Mouse (Mus musculus) limb, embryonic 13.5 days (tissue): Measurements from ENCODE around the gene Mrgprb2. TPM values are rescaled to one million over a fixed set of nuclear protein-coding genes. Genes with fewer than 3 reads are reported as not detected.

Experiments used
- ATAC-seq: fragments of 200-750 bp; cut with Nextera tagmentation; 2 replicates; pipeline ENCODE4 v1.8.0; 2017; ENCODE audit warnings: low read depth, moderate number of reproducible peaks, moderate TSS enrichment; ENCODE audit not compliant: low FRiP score
- H3K27ac ChIP-seq: fragments of 300-500 bp; sonication (generic); 2 replicates; pipeline ENCODE4 v1.5.1; 2015; ENCODE audit warnings: inconsistent platforms, mild to moderate bottlenecking, moderate library complexity
- H3K27me3 ChIP-seq: fragments of 300-500 bp; sonication (generic); 2 replicates; pipeline ENCODE4 v1.6.1; 2015; ENCODE audit warnings: mild to moderate bottlenecking, inconsistent platforms
- H3K36me3 ChIP-seq: fragments of 300-500 bp; sonication (generic); 2 replicates; pipeline ENCODE4 v1.6.1; 2015; ENCODE audit warnings: inconsistent platforms, mild to moderate bottlenecking, moderate library complexity
- H3K4me1 ChIP-seq: fragments of 300-500 bp; sonication (generic); 2 replicates; pipeline ENCODE4 v1.6.1; 2015; ENCODE audit warnings: inconsistent platforms
- H3K4me2 ChIP-seq: fragments of 300-500 bp; sonication (generic); replicated peaks from 2 replicates; pipeline ENCODE4 v1.6.1; 2015; ENCODE audit warnings: inconsistent platforms, mild to moderate bottlenecking, moderate library complexity
- H3K4me3 ChIP-seq: fragments of 300-500 bp; sonication (generic); 2 replicates; pipeline ENCODE4 v1.5.1; 2015; ENCODE audit warnings: moderate library complexity, mild to moderate bottlenecking, inconsistent platforms
- H3K9ac ChIP-seq: fragments of 300-500 bp; sonication (generic); 2 replicates; pipeline ENCODE4 v1.6.1; 2015; ENCODE audit warnings: mild to moderate bottlenecking, inconsistent platforms
- H3K9me3 ChIP-seq: fragments of 300-500 bp; sonication (generic); 2 replicates; pipeline ENCODE4 v1.6.1; 2016; ENCODE audit warnings: inconsistent platforms
- polyA plus RNA-seq: library from polyadenylated mRNA; unstranded; fragments of >200 nt; fragmentation: Nextera tagmentation; extraction: Ambion mirVana; gene quantifications from 2 replicates; pipeline ENCODE4 v1.2.1, GENCODE M21; 2015

Gene Mrgprb2
- polyA plus RNA-seq = not detected in 2 replicates

DNA sequence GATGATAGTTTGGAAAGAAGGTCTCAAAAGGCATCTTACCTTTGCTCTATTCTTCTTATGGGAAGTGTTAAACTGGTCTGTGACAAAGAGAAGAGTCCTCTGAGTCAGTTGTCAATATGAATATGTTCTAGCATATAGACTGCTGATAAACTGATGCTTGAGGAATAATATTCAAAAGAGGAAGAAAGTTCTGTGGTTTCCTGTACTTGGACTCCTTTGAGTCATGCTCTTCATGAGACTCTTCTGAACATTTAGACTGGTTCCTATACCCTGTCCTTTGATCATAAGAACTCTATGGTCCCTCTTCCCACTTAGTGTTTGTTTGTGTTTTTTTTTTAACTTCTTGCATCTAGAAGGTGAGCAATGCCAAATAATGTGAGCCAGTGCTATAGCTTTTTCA is at the start of gene Mrgprb2:
Gene Mrgprb2 (minus strand): TSS at position 101 of the 400 bp plus-strand sequence.
- ATAC-seq = no peak
- Histone ChIP-seq H3K27ac (no peak within 1 kb of the TSS), H3K36me3 (no peaks in the 10 kb centered on the region), H3K4me1 (no peaks in the 10 kb centered on the region), H3K4me3 (no peak within 1 kb of the TSS), H3K9me3 (peaks cover 5% of the 10 kb centered on the region; the same call in 1 of the 2 replicates), H3K4me2 (no peak within 1 kb of the TSS), H3K9ac (no peak within 1 kb of the TSS), H3K27me3 (no peaks in the 10 kb centered on the region)

Other genes with a start within 250 kb of the Mrgprb2 start
- gene Mrgprb8, start 169.6 kb downstream of the Mrgprb2 start, polyA plus RNA-seq = not detected in 2 replicates
- not detected in 2 replicates for gene Mrgprb1, start 101.7 kb downstream of the Mrgprb2 start, polyA plus RNA-seq
- not detected in 2 replicates for gene Mrgprx2, start 58.8 kb downstream of the Mrgprb2 start, polyA plus RNA-seq
- not detected in 2 replicates for gene Mrgprb3, start 85.7 kb upstream of the Mrgprb2 start, polyA plus RNA-seq
- 28.8 TPM in 2 replicates for gene Zdhhc13, start 230.9 kb upstream of the Mrgprb2 start, polyA plus RNA-seq